Mouse (Mus musculus) cerebellum, adult 11-12 months (tissue): ENCODE results near the gene Gm10128.
"Not testable (repeated sequence)": the region's sequence is repeated elsewhere in the genome, so short reads cannot be mapped to it uniquely, and the experiment has no call there.

Experiments used
- DNase-seq: peaks from one replicate; pipeline ENCODE4 v3.0.0; 2022

Gm10128 gene

DNA sequence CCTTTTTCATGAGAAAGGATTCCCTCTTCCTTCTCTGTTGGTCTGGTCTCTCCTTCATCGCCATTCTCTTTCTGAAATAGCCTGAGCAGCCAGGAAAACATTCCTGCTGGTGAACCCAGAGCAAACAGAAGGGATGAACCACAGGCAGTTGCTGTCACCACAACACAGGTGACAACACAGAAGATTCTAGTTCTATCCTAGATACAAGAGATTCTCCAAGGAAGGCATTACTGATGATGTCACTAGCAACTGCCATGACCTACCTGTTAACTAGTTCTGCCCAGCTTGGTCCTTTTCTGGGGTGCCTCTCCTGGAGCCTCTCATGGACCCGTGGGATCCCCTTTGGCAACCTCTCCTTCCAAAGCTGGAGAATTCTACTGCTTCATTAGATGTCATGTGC is at the start of gene Gm10128:
Gene Gm10128 (minus strand): TSS at position 101 of the 400 bp plus-strand sequence.
- not testable (repeated sequence) for DNase-seq

DNA sequence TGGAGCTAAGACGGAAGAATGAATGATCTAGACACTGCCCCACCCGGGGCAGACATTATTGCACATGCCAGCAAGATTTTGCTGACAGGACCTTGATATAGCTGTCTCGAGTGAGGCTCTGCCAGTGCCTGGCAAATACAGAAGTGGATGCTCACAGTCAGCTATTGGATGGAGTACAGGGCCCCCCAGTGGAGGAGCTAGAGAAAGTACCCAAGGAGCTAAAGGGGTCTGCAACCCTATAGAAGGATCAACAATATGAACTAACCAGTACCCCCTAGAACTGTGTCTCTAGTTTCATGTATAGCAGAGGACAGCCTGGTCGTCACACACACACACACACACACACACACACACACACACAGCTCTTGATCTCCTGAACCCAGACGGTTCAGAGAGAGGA is 37.4 kb upstream of the Gm10128 start:
- not testable (repeated sequence) for DNase-seq

DNA sequence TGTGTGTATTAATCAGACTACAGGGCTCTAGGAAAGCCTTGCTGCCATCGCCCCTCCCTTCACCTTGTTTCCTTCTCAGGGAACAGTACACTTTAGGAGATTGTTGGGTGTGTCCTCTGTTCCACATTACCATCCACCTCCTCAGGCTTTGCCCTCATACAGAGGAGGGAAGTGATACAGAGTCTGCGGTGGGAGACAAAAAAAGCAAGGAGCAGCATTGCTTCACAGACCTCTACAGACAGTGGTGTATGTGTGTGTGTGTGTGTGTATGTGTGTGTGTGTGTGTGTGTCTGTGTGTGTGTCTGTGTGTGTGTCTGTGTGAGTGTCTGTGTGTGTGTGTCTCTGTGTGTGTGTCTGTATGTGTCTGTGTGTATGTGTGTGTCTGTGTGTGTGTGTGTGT is 18.7 kb upstream of the Gm10128 start:
- DNase-seq: not testable (repeated sequence)

DNA sequence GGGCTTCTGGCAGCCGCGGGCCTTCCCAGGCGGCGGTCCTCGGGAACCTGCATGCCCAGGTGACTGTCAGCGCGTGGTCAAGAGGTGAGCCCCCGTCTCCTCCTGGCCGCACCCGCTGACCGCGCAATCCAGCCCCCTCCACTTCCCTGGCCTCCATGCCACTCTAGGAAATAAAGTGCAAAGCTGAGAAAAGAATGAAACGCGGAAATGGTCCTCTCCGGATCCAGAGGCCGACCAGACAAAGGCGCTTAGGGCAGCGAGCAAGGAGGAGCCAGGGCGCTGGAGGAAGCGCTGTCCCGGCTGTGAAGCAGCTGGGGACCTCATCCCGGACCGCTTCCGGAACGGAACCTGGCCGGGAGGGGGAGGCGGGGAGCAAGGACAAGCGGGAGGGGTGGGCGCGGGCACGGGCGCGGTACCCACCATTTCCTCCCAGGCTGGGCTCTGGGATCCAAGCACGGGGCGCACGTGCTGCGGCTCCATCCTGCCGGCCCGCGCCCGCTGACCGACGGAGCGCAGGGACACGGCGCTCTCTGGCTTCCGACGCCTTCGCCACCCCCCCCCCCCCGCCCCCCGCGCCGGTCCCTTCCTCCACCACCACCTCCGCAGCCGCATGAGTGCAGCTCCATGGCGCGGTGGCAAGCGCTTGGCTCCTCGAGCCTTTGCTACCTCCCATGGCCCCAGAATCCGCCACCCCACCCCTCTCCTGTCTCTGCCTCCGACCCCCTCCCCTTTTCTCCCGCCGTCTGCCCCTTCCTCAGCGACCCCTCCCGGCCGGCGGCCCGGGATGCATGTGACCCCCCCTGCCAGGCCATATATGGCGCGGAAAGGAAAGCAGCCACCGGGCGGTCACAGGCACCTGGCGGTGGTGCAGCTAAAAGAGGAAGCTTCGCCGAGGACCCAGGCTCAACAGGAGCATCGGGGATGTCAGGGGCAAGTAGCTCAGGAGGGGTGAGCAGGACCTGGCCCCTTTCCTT is 14.6 kb upstream of the Gm10128 start:
- DNase-seq: not testable (repeated sequence)

DNA sequence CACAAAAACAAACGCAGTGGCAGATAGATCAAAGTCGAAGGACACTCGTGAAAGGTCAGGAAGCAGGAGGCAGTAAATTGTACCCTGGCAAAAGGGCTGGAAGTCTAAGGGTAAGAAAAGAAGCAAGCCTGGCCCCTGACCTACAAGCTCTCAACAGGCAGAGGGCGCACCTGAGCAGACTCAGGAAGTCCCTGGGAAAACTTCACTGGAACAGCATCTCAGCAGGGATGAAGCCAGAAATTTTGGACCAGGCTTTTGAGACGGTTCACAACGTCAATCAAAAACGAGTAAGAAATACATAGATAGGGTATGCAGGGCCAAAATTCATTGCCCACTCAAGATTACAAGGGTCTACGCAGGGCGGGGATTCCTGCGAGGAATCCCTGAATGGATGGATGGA is 13.7 kb upstream of the Gm10128 start:
- not testable (repeated sequence) for DNase-seq

DNA sequence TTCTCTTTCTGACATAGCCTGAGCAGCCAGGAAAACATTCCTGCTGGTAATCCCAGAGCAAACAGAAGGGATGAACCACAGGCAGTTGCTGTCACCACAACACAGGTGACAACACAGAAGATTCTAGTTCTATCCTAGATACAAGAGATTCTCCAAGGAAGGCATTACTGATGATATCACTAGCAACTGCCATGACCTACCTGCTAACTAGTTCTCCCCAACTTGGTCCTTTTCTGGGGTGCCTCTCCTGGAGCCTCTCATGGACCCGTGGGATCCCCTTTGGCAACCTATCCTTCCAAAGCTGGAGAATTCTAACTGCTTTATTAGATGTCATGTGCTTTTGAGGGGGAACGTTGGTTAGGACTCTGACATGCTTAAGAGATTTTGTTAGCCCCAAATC is 48.3 kb downstream of the Gm10128 start, which contains the start of gene Gm10338:
Gene Gm10338 (minus strand): TSS at position 101 of the 400 bp plus-strand sequence.
- not testable (repeated sequence) for DNase-seq
